Mouse (Mus musculus) brain, adult 10 weeks (tissue): ENCODE measurements around the gene Tas2r114. TPM values are rescaled to one million over a fixed set of nuclear protein-coding genes. Genes with fewer than 3 reads are reported as not detected.

Experiments used
- polyA plus RNA-seq: library from polyadenylated mRNA; stranded (reverse); fragments of 350-450 nt; fragmentation: Illumina TruSeq; extraction: RNeasy Lipid Tissue Mini Kit (QIAGEN cat#74804); gene quantifications from one replicate; pipeline ENCODE4 v1.2.3, GENCODE M21; 2015; ENCODE audit warnings: low read depth, low replicate concordance

The Tas2r114 gene
- not detected for polyA plus RNA-seq

GRCm38 (mm10) chr6:131689963-131690362, at the start of gene Tas2r114:
Tas2r114 (minus strand) TSS chr6:131690063.

GRCm38 (mm10) chr6:131687395-131687794, 2.5 kb downstream of the Tas2r114 start, which contains the start of gene Tas2r105:
Tas2r105 (minus strand) TSS chr6:131687495.

DNA sequence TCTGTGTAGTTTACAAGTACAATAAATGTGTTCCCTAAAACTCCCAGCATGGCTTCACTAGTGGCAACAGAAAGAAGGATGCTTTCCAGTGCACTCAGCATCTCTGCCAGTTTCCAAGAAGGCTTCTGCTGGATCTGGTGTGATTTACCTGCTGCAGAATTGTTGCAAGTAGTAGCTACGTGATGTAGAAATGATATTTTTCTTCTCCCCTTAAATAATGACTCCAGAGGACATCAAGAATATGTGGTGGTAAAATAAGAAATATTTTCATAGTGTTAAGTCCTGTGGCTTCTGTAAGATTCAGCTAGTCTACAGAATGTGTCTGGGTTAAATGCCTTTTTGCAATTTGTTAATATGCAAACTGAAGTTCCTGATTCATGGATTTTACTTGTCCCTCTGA, 4.2 kb downstream of the Tas2r114 start, which contains the start of gene Tas2r104:
Tas2r104 (minus strand) TSS at position 101 of the 400 bp plus-strand sequence.

GRCm38 (mm10) chr6:131678786-131679185, 11.1 kb downstream of the Tas2r114 start, which contains the start of gene Tas2r106:
Tas2r106 (minus strand) TSS chr6:131678886.

DNA sequence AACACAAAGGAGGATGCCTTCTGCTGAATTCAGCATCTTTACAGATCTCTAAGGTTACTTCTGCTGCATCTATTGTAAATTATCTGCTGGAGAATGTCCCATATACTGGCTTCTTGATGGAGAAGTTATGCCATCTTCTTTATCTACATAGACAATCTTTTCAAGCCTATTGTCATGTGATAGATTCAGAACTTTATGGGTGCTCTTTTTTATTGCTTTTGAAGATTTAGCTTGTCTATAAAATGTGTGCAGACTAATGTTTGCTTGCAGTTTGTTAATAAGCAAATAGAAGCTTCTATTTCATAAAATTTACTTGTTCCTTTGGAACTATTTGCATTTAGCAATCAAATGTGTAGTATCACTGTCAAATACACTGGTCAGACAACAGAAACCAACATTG, 29.8 kb downstream of the Tas2r114 start, which contains the start of gene Tas2r107:
Tas2r107 (minus strand) TSS at position 101 of the 400 bp plus-strand sequence.

Other genes with a start within 250 kb of the Tas2r114 start
- gene 5430401F13Rik, start 203.7 kb downstream of the Tas2r114 start, polyA plus RNA-seq = not detected
- not detected for gene Gm6619, start 203.7 kb downstream of the Tas2r114 start, polyA plus RNA-seq
- gene Tas2r130, start 59.2 kb downstream of the Tas2r114 start, polyA plus RNA-seq = not detected
- not detected for gene Tas2r107, start 29.9 kb downstream of the Tas2r114 start, polyA plus RNA-seq
- not detected for gene Tas2r106, start 11.2 kb downstream of the Tas2r114 start, polyA plus RNA-seq
- not detected for gene Tas2r104, start 4.3 kb downstream of the Tas2r114 start, polyA plus RNA-seq
- not detected for gene Tas2r105, start 2.6 kb downstream of the Tas2r114 start, polyA plus RNA-seq